Comparison of ENCODE assay signal across 8 mouse cellular contexts in genomic region chr6:31318506-31318905, GRCm38 (mm10).
A peak's percentile ranks its signal among the peaks of the same experiment; 100 is the strongest.
DNase-seq lines count a peak whose midpoint lies in the region; ATAC-seq and TF ChIP-seq lines count a peak whose summit lies in the region.

No protein-coding gene starts in this region.

- no peak overlapping the region for H3K27ac ChIP-seq in layer of hippocampus, adult 2 months
- H3K27ac ChIP-seq in embryonic facial prominence, embryonic 12.5 days = no peak overlapping the region
- no peak overlapping the region for H3K27ac ChIP-seq in heart, embryonic 15.5 days
- peak overlapping the region; percentile 88 for H3K27ac ChIP-seq in kidney, postnatal 0 days

- H3K9me3 ChIP-seq in embryonic facial prominence, embryonic 12.5 days = no peaks in the 10 kb centered on the region
- H3K9me3 ChIP-seq in heart, embryonic 15.5 days (replicated peaks) = no peaks in the 10 kb centered on the region
- no peaks in the 10 kb centered on the region for H3K9me3 ChIP-seq in kidney, postnatal 0 days (replicated peaks; ENCODE audit: low read length)

- ATAC-seq in embryonic facial prominence, embryonic 12.5 days (ENCODE audit: insufficient number of reproducible peaks, insufficient read depth, low FRiP score, low TSS enrichment) = no peak
- ATAC-seq in heart, embryonic 15.5 days (replicated peaks; ENCODE audit: insufficient number of reproducible peaks, insufficient read depth, low FRiP score, low read depth) = peak; percentile 67; the same call in 1 of the 2 replicates
- peak; percentile 93 for ATAC-seq in kidney, postnatal 0 days (replicated peaks; ENCODE audit: low FRiP score, low read depth)

- DNase-seq in layer of hippocampus, adult 2 months (ENCODE audit: low spot score in 2 of 2) = no peak
- no peak for DNase-seq in layer of hippocampus, adult 9-11 months
- DNase-seq in kidney, postnatal 0 days (ENCODE audit: low spot score) = peak; percentile 75
- DNase-seq in lung, postnatal 36 days = peak; percentile 85
- peak; percentile 22 to 69 for DNase-seq in spleen, postnatal 4 days (ENCODE audit: low spot score in 2 of 2)
- no peak for DNase-seq in left cerebral cortex, adult 11 months (ENCODE audit: low spot score)

- peak; percentile 65 for TF ChIP-seq CTCF in layer of hippocampus, adult 2 months (conservative IDR thresholded peaks at IDR 0.05)
- peak; percentile 64 for TF ChIP-seq CTCF in kidney, postnatal 0 days (IDR thresholded peaks at IDR 0.05; ENCODE audit: low read depth)

- peak overlapping the region; percentile 6; the same call in 1 of the 2 replicates for H3K4me3 ChIP-seq in layer of hippocampus, adult 2 months
- H3K4me3 ChIP-seq in embryonic facial prominence, embryonic 12.5 days = no peak overlapping the region
- H3K4me3 ChIP-seq in heart, embryonic 15.5 days = peak overlapping the region; percentile 31
- peak overlapping the region; percentile 26; the same call in 1 of the 2 replicates for H3K4me3 ChIP-seq in kidney, postnatal 0 days (replicated peaks; ENCODE audit: low read depth, low read length)

- peak overlapping the region; percentile 35 for H3K4me2 ChIP-seq in embryonic facial prominence, embryonic 12.5 days (replicated peaks)
- peak overlapping the region; percentile 54 for H3K4me2 ChIP-seq in heart, embryonic 15.5 days
- peak overlapping the region; percentile 58 for H3K4me2 ChIP-seq in kidney, postnatal 0 days (ENCODE audit: low read length)

- no peaks in the 10 kb centered on the region for H3K36me3 ChIP-seq in embryonic facial prominence, embryonic 12.5 days
- no peaks in the 10 kb centered on the region for H3K36me3 ChIP-seq in heart, embryonic 15.5 days
- no peaks in the 10 kb centered on the region for H3K36me3 ChIP-seq in kidney, postnatal 0 days (ENCODE audit: insufficient read depth, low read length)

- 4% methylated on average over 11 of the region's 11 CpGs for WGBS in embryonic facial prominence, embryonic 12.5 days
- WGBS in heart, embryonic 15.5 days = 3% methylated on average over 11 of the region's 11 CpGs
- WGBS in kidney, postnatal 0 days = 4% methylated on average over 11 of the region's 11 CpGs

- H3K27me3 ChIP-seq in embryonic facial prominence, embryonic 12.5 days = no peaks in the 10 kb centered on the region
- no peaks in the 10 kb centered on the region for H3K27me3 ChIP-seq in heart, embryonic 15.5 days
- H3K27me3 ChIP-seq in kidney, postnatal 0 days (ENCODE audit: insufficient read depth, low read length) = no peaks in the 10 kb centered on the region

- H3K9ac ChIP-seq in embryonic facial prominence, embryonic 12.5 days = no peak overlapping the region
- H3K9ac ChIP-seq in heart, embryonic 15.5 days = no peak overlapping the region
- no peak overlapping the region for H3K9ac ChIP-seq in kidney, postnatal 0 days (ENCODE audit: low read depth, low read length)

- H3K4me1 ChIP-seq in embryonic facial prominence, embryonic 12.5 days = peaks cover 8% of the 10 kb centered on the region
- H3K4me1 ChIP-seq in heart, embryonic 15.5 days (replicated peaks) = peaks cover 28% of the 10 kb centered on the region
- H3K4me1 ChIP-seq in kidney, postnatal 0 days (replicated peaks; ENCODE audit: insufficient read depth, low read length) = 0 out of 2 replicates have a peak, but pooled peaks cover 4% of the 10 kb centered on the region

Comparison
In these comparisons a context has a peak if more than half of its experiments do, and no peak if none do; other contexts are left out.
1. DNase-seq: peak in kidney, postnatal 0 days (single experiment), lung, postnatal 36 days (single experiment) and spleen, postnatal 4 days (2 of 2); none in layer of hippocampus, adult 2 months (0 of 2), layer of hippocampus, adult 9-11 months (single experiment) and left cerebral cortex, adult 11 months (single experiment).
2. Peak in every context shown above with its lines, with median percentiles within 50 percentile points of each other: H3K4me2 ChIP-seq.